10 mouse cellular contexts compared by ENCODE assay signal in the genomic region with DNA sequence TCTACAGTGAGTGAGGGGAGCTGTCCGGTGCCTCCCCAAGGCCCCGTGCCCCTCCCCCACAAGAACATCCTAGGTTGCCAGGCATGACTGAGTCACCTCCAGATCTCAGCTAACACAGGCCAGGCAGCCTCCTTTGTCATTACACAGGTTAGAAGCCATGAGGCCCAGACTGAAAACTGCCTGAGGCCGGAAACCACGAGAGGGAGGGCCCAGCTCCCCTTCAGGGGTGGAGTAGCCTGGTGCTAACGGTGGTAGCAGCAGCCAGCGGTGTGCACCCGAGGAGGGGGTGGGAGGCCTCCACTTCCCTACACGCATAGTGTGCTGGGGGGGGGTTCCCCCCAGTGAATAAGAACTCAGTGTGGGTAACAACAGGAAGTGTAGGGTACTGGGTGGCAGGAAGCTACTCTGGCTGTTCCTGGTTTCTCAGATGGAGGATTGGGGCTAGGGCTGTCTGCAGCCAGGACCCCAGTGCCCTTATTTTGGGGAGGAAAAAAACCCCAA. TPM values are rescaled to one million over a fixed set of nuclear protein-coding genes. Genes with fewer than 3 reads are reported as not detected.
DNase-seq lines count a peak whose midpoint lies in the region; ATAC-seq lines count a peak whose summit lies in the region.
"Had no signal": no experiment of that assay in that cellular context is flagged by ENCODE, and none has a peak within 500 bp of the region (broad histone marks: within the 10 kb centered on the region; RNA-seq: fewer than 3 reads in every experiment).

No protein-coding gene starts in this region.

- peaks cover 14% of the 10 kb centered on the region for H3K36me3 ChIP-seq in megakaryocyte, embryonic 14.5 days (replicated peaks; ENCODE audit: low read length)
- H3K36me3 ChIP-seq in hindbrain, embryonic 14.5 days (replicated peaks; ENCODE audit: control insufficient read depth, insufficient read depth), result no peaks in the 10 kb centered on the region

- peak; percentile 83 for DNase-seq in adrenal gland, postnatal 14 days
- no peak for DNase-seq in adrenal gland, adult (ENCODE audit: inconsistent age in 2 of 2, low spot score in 1 of 2)
- DNase-seq in R1 (ENCODE audit: low read depth, low spot score), result peak; percentile 68
- peak; percentile 63 for DNase-seq in kidney, adult 9 months
- no peak for DNase-seq in urinary bladder, postnatal 10 days (ENCODE audit: low spot score)
- DNase-seq in left cerebral cortex, adult 8-10 months (ENCODE audit: low spot score in 2 of 2), result no peak
- DNase-seq in hindbrain, embryonic 14.5 days (ENCODE audit: low spot score), result no peak

- H3K4me1 ChIP-seq in megakaryocyte, embryonic 14.5 days, result peaks cover 90% of the 10 kb centered on the region
- H3K4me1 ChIP-seq in hindbrain, embryonic 14.5 days (replicated peaks; ENCODE audit: control insufficient read depth, insufficient read depth, low read length), result peaks cover 9% of the 10 kb centered on the region; the same call in 1 of the 2 replicates

- H3K27ac ChIP-seq in hindbrain, embryonic 14.5 days, result no peak overlapping the region

- no peaks in the 10 kb centered on the region for H3K9me3 ChIP-seq in megakaryocyte, embryonic 14.5 days
- H3K9me3 ChIP-seq in hindbrain, embryonic 14.5 days (ENCODE audit: control insufficient read depth, low read length), result no peaks in the 10 kb centered on the region

- H3K27me3 ChIP-seq in megakaryocyte, embryonic 14.5 days (replicated peaks), result peaks cover 48% of the 10 kb centered on the region
- peaks cover 25% of the 10 kb centered on the region for H3K27me3 ChIP-seq in hindbrain, embryonic 14.5 days (ENCODE audit: control insufficient read depth, insufficient read depth, low read length)

- H3K9ac ChIP-seq in hindbrain, embryonic 14.5 days, result no peak overlapping the region

- ATAC-seq in hindbrain, embryonic 14.5 days (ENCODE audit: low FRiP score), result no peak

- 62% methylated on average over 8 of the region's 8 CpGs for WGBS in hindbrain, embryonic 14.5 days

- no peak overlapping the region for H3K4me2 ChIP-seq in hindbrain, embryonic 14.5 days (replicated peaks)

- peak overlapping the region; percentile 70 for H3K4me3 ChIP-seq in megakaryocyte, embryonic 14.5 days (replicated peaks)
- no peak overlapping the region for H3K4me3 ChIP-seq in hindbrain, embryonic 14.5 days (replicated peaks; ENCODE audit: low read length)

RNA-seq across cellular contexts. Expression of gene Fmnl1, which starts 4.0 kb away (rescaled TPM):
- total RNA-seq in adrenal gland, postnatal 14 days (2021), result 14.4 and 30.4 TPM in 2 replicates
- 25.5 and 36.6 TPM in 2 replicates for polyA plus RNA-seq in megakaryocyte, embryonic 14.5 days (2012; ENCODE audit: insufficient read depth, low replicate concordance)
- 100 to 1,000 TPM in 3 of 4 experiments, 10 to 100 TPM in 1; 81.7 to 115 (median 108) TPM for total RNA-seq in left cerebral cortex, adult 8-10 months (2022)
- 6.1 and 8.0 TPM in 2 replicates for polyA plus RNA-seq in hindbrain, embryonic 14.5 days (2014; fragmentation: Nextera tagmentation; extraction: Ambion mirVana)

RNA-seq across cellular contexts. Expression of gene 1700023F06Rik, which starts 33.4 kb away (rescaled TPM):
- 0.45 and 0.93 TPM in 2 replicates for total RNA-seq in adrenal gland, postnatal 14 days (2021)
- not detected in 2 replicates for polyA plus RNA-seq in megakaryocyte, embryonic 14.5 days (2012; ENCODE audit: insufficient read depth, low replicate concordance)
- 1 to 10 TPM; 1.7 to 2.8 (median 2.3) TPM for total RNA-seq in left cerebral cortex, adult 8-10 months (2022)
- 1.9 TPM in 2 replicates for polyA plus RNA-seq in hindbrain, embryonic 14.5 days (2014; fragmentation: Nextera tagmentation; extraction: Ambion mirVana)
- total RNA-seq: ES-E14; heart, postnatal 36 days had no signal

RNA-seq across cellular contexts. Expression of gene Hexim2, which starts 42.7 kb away (rescaled TPM):
- total RNA-seq in adrenal gland, postnatal 14 days (2021), result 3.9 and 5.6 TPM in 2 replicates
- polyA plus RNA-seq in megakaryocyte, embryonic 14.5 days (2012; ENCODE audit: insufficient read depth, low replicate concordance), result 73.5 and 168 TPM in 2 replicates
- total RNA-seq in left cerebral cortex, adult 8-10 months (2022), result 10 to 100 TPM; 13.4 to 18.1 (median 16.5) TPM
- polyA plus RNA-seq in hindbrain, embryonic 14.5 days (2014; fragmentation: Nextera tagmentation; extraction: Ambion mirVana), result 20.9 and 24.2 TPM in 2 replicates

RNA-seq across cellular contexts. Expression of gene Spata32, which starts 43.3 kb away (rescaled TPM):
- total RNA-seq in adrenal gland, postnatal 14 days (2021), result not detected in 2 replicates
- not detected in 2 replicates for polyA plus RNA-seq in megakaryocyte, embryonic 14.5 days (2012; ENCODE audit: insufficient read depth, low replicate concordance)
- 1 to 10 TPM in 3 of 4 experiments, under 1 TPM in 1; 0.67 to 2.3 (median 1.5) TPM for total RNA-seq in left cerebral cortex, adult 8-10 months (2022)
- 0.29 and 0.31 TPM in 2 replicates for polyA plus RNA-seq in hindbrain, embryonic 14.5 days (2014; fragmentation: Nextera tagmentation; extraction: Ambion mirVana)
- total RNA-seq: ES-E14; heart, postnatal 36 days had no signal

RNA-seq across cellular contexts. Expression of gene Hexim1, which starts 58.9 kb away (rescaled TPM):
- total RNA-seq in adrenal gland, postnatal 14 days (2021), result 57.8 and 62.1 TPM in 2 replicates
- polyA plus RNA-seq in megakaryocyte, embryonic 14.5 days (2012; ENCODE audit: insufficient read depth, low replicate concordance), result 24.4 and 98.1 TPM in 2 replicates
- 10 to 100 TPM; 34.4 to 38.5 (median 35.6) TPM for total RNA-seq in left cerebral cortex, adult 8-10 months (2022)
- 5.3 and 5.6 TPM in 2 replicates for polyA plus RNA-seq in hindbrain, embryonic 14.5 days (2014; fragmentation: Nextera tagmentation; extraction: Ambion mirVana)

Comparison
In these comparisons a context has a peak if more than half of its experiments do, and no peak if none do; other contexts are left out.
1. DNase-seq: peak in adrenal gland, postnatal 14 days (single experiment), R1 (single experiment) and kidney, adult 9 months (single experiment); none in adrenal gland, adult (0 of 2), urinary bladder, postnatal 10 days (single experiment), left cerebral cortex, adult 8-10 months (0 of 2) and hindbrain, embryonic 14.5 days (single experiment).